Mouse (Mus musculus) limb, embryonic 13.5 days (tissue): Measurements from ENCODE around the gene Gm44805. TPM values are rescaled to one million over a fixed set of nuclear protein-coding genes. Genes with fewer than 3 reads are reported as not detected.
A peak's percentile ranks its signal among the peaks of the same experiment; 100 is the strongest.

Source experiments
- ATAC-seq: fragments of 200-750 bp; cut with Nextera tagmentation; 2 replicates; pipeline ENCODE4 v1.8.0; 2017; ENCODE audit warnings: low read depth, moderate number of reproducible peaks, moderate TSS enrichment; ENCODE audit not compliant: low FRiP score
- H3K27ac ChIP-seq: fragments of 300-500 bp; sonication (generic); 2 replicates; pipeline ENCODE4 v1.5.1; 2015; ENCODE audit warnings: inconsistent platforms, mild to moderate bottlenecking, moderate library complexity
- H3K27me3 ChIP-seq: fragments of 300-500 bp; sonication (generic); 2 replicates; pipeline ENCODE4 v1.6.1; 2015; ENCODE audit warnings: mild to moderate bottlenecking, inconsistent platforms
- H3K36me3 ChIP-seq: fragments of 300-500 bp; sonication (generic); 2 replicates; pipeline ENCODE4 v1.6.1; 2015; ENCODE audit warnings: inconsistent platforms, mild to moderate bottlenecking, moderate library complexity
- H3K4me1 ChIP-seq: fragments of 300-500 bp; sonication (generic); 2 replicates; pipeline ENCODE4 v1.6.1; 2015; ENCODE audit warnings: inconsistent platforms
- H3K4me2 ChIP-seq: fragments of 300-500 bp; sonication (generic); replicated peaks from 2 replicates; pipeline ENCODE4 v1.6.1; 2015; ENCODE audit warnings: inconsistent platforms, mild to moderate bottlenecking, moderate library complexity
- H3K4me3 ChIP-seq: fragments of 300-500 bp; sonication (generic); 2 replicates; pipeline ENCODE4 v1.5.1; 2015; ENCODE audit warnings: moderate library complexity, mild to moderate bottlenecking, inconsistent platforms
- H3K9ac ChIP-seq: fragments of 300-500 bp; sonication (generic); 2 replicates; pipeline ENCODE4 v1.6.1; 2015; ENCODE audit warnings: mild to moderate bottlenecking, inconsistent platforms
- H3K9me3 ChIP-seq: fragments of 300-500 bp; sonication (generic); 2 replicates; pipeline ENCODE4 v1.6.1; 2016; ENCODE audit warnings: inconsistent platforms
- WGBS: fragments of 180-500 bp; shearing (Covaris S2); methylation state at CpG from one replicate; pipeline ENCODE4 v1.1.7; 2015; 5-methylcytosine and 5-hydroxymethylcytosine counted together
- polyA plus RNA-seq: library from polyadenylated mRNA; unstranded; fragments of >200 nt; fragmentation: Nextera tagmentation; extraction: Ambion mirVana; gene quantifications from 2 replicates; pipeline ENCODE4 v1.2.1, GENCODE M21; 2015

The Gm44805 gene
- polyA plus RNA-seq, 1 experiment from 2014 or later: not detected

- H3K27ac ChIP-seq: no peak overlapping the region
- peaks cover 28% of the 10 kb centered on the region for H3K36me3 ChIP-seq
- WGBS: 3% methylated on average over 28 of the region's 28 CpGs
- peak overlapping the region; percentile 40 for H3K4me3 ChIP-seq
- peak overlapping the region; percentile 68 for H3K9ac ChIP-seq
- H3K4me1 ChIP-seq: peaks cover 21% of the 10 kb centered on the region
- no peaks in the 10 kb centered on the region for H3K9me3 ChIP-seq
- peak overlapping the region; percentile 78 for H3K4me2 ChIP-seq
- H3K27me3 ChIP-seq: peaks cover 6% of the 10 kb centered on the region; the same call in 1 of the 2 replicates
- no peak for ATAC-seq
Measured at GRCm38 (mm10) chr7:19697949-19698906, 17.0 kb upstream of the Gm44805 start.

- H3K4me1 ChIP-seq: peaks cover 25% of the 10 kb centered on the region
- H3K36me3 ChIP-seq: peaks cover 11% of the 10 kb centered on the region
- no peaks in the 10 kb centered on the region for H3K9me3 ChIP-seq
- H3K4me3 ChIP-seq: no peak overlapping the region
- no peak for ATAC-seq
- peaks cover 6% of the 10 kb centered on the region; the same call in 1 of the 2 replicates for H3K27me3 ChIP-seq
- H3K27ac ChIP-seq: no peak overlapping the region
- H3K9ac ChIP-seq: no peak overlapping the region
- 93% methylated on average over 34 of the region's 34 CpGs for WGBS
- no peak overlapping the region for H3K4me2 ChIP-seq
Measured at GRCm38 (mm10) chr7:19696336-19696873, 15.2 kb upstream of the Gm44805 start.

GRCm38 (mm10) chr7:19695881-19696280 is 14.7 kb upstream of the Gm44805 start:
- Histone ChIP-seq H3K9ac (no peak overlapping the region), H3K4me2 (no peak overlapping the region), H3K9me3 (no peaks in the 10 kb centered on the region), H3K4me1 (peaks cover 25% of the 10 kb centered on the region), H3K27me3 (peaks cover 6% of the 10 kb centered on the region; the same call in 1 of the 2 replicates), H3K27ac (no peak overlapping the region), H3K36me3 (peaks cover 10% of the 10 kb centered on the region), H3K4me3 (no peak overlapping the region)
- ATAC-seq: no peak
- 85% methylated on average over 6 of the region's 6 CpGs for whole genome bisulfite sequencing

- peaks cover 6% of the 10 kb centered on the region; the same call in 1 of the 2 replicates for H3K27me3 ChIP-seq
- no peak overlapping the region for H3K4me3 ChIP-seq
- peaks cover 25% of the 10 kb centered on the region for H3K4me1 ChIP-seq
- no peak overlapping the region for H3K4me2 ChIP-seq
- H3K27ac ChIP-seq: no peak overlapping the region
- H3K9ac ChIP-seq: no peak overlapping the region
- no peaks in the 10 kb centered on the region for H3K9me3 ChIP-seq
- ATAC-seq: no peak
- peaks cover 10% of the 10 kb centered on the region for H3K36me3 ChIP-seq
- WGBS: 53% methylated on average over 8 of the region's 8 CpGs
Measured at GRCm38 (mm10) chr7:19695213-19695594, 14.0 kb upstream of the Gm44805 start.

- H3K4me2 ChIP-seq: no peak overlapping the region
- ATAC-seq: no peak
- peaks cover 10% of the 10 kb centered on the region for H3K36me3 ChIP-seq
- no peak overlapping the region for H3K27ac ChIP-seq
- no peaks in the 10 kb centered on the region for H3K9me3 ChIP-seq
- no peak overlapping the region for H3K9ac ChIP-seq
- WGBS: 81% methylated on average over 10 of the region's 10 CpGs
- peaks cover 24% of the 10 kb centered on the region for H3K4me1 ChIP-seq
- H3K4me3 ChIP-seq: no peak overlapping the region
- peaks cover 6% of the 10 kb centered on the region; the same call in 1 of the 2 replicates for H3K27me3 ChIP-seq
Measured at GRCm38 (mm10) chr7:19694336-19695212, 13.4 kb upstream of the Gm44805 start.

- Histone ChIP-seq H3K27me3 (peaks cover 6% of the 10 kb centered on the region; the same call in 1 of the 2 replicates), H3K9me3 (no peaks in the 10 kb centered on the region), H3K4me3 (no peak overlapping the region), H3K9ac (no peak overlapping the region), H3K27ac (no peak overlapping the region), H3K4me2 (no peak overlapping the region), H3K4me1 (peaks cover 13% of the 10 kb centered on the region), H3K36me3 (peaks cover 10% of the 10 kb centered on the region)
- ATAC-seq: no peak
- WGBS: 26% methylated on average over 10 of the region's 10 CpGs
Measured at GRCm38 (mm10) chr7:19693421-19693820, 12.2 kb upstream of the Gm44805 start.

- no peak within 1 kb of the TSS for H3K4me3 ChIP-seq
- 45% methylated on average over 28 of the region's 28 CpGs for WGBS
- H3K27ac ChIP-seq: no peak within 1 kb of the TSS
- H3K9ac ChIP-seq: no peak within 1 kb of the TSS
- no peak for ATAC-seq
- H3K4me1 ChIP-seq: peaks cover 7% of the 10 kb centered on the region
- H3K36me3 ChIP-seq: peaks cover 10% of the 10 kb centered on the region
- H3K9me3 ChIP-seq: no peaks in the 10 kb centered on the region
- H3K27me3 ChIP-seq: no peaks in the 10 kb centered on the region
- H3K4me2 ChIP-seq: no peak within 1 kb of the TSS
Measured at GRCm38 (mm10) chr7:19691873-19692865, 10.9 kb upstream of the Gm44805 start, which contains the start of gene Apoc1. Gene Apoc1 (minus strand): TSS chr7:19692660.

GRCm38 (mm10) chr7:19691434-19691833 is 10.2 kb upstream of the Gm44805 start:
- no peak overlapping the region for H3K4me3 ChIP-seq
- H3K4me1 ChIP-seq: peaks cover 11% of the 10 kb centered on the region
- no peak overlapping the region for H3K4me2 ChIP-seq
- ATAC-seq: no peak
- peaks cover 6% of the 10 kb centered on the region for H3K36me3 ChIP-seq
- H3K27me3 ChIP-seq: no peaks in the 10 kb centered on the region
- 80% methylated on average over 6 of the region's 6 CpGs for WGBS
- H3K9me3 ChIP-seq: no peaks in the 10 kb centered on the region
- no peak overlapping the region for H3K27ac ChIP-seq
- no peak overlapping the region for H3K9ac ChIP-seq

- Histone ChIP-seq H3K9ac (no peak overlapping the region), H3K4me2 (no peak overlapping the region), H3K4me3 (no peak overlapping the region), H3K27me3 (no peaks in the 10 kb centered on the region), H3K27ac (no peak overlapping the region), H3K4me1 (peaks cover 11% of the 10 kb centered on the region), H3K9me3 (no peaks in the 10 kb centered on the region), H3K36me3 (peaks cover under 1% of the 10 kb centered on the region; the same call in 1 of the 2 replicates)
- no peak for ATAC-seq
- WGBS: 85% methylated on average over 4 of the region's 4 CpGs
Measured at GRCm38 (mm10) chr7:19690845-19691244, 9.6 kb upstream of the Gm44805 start.

GRCm38 (mm10) chr7:19688611-19689010 is 7.4 kb upstream of the Gm44805 start:
- Histone ChIP-seq H3K27ac (no peak overlapping the region), H3K36me3 (no peaks in the 10 kb centered on the region), H3K9ac (no peak overlapping the region), H3K27me3 (no peaks in the 10 kb centered on the region), H3K4me3 (no peak overlapping the region), H3K9me3 (no peaks in the 10 kb centered on the region), H3K4me1 (peaks cover 15% of the 10 kb centered on the region), H3K4me2 (no peak overlapping the region)
- ATAC-seq: no peak
- 93% methylated on average over 2 of the region's 2 CpGs for whole genome bisulfite sequencing

GRCm38 (mm10) chr7:19688101-19688500 is 6.9 kb upstream of the Gm44805 start:
- Histone ChIP-seq H3K27me3 (no peaks in the 10 kb centered on the region), H3K27ac (no peak overlapping the region), H3K9me3 (no peaks in the 10 kb centered on the region), H3K36me3 (no peaks in the 10 kb centered on the region), H3K4me2 (no peak overlapping the region), H3K4me1 (peaks cover 13% of the 10 kb centered on the region), H3K4me3 (no peak overlapping the region), H3K9ac (no peak overlapping the region)
- ATAC-seq: no peak
- 89% methylated on average over 10 of the region's 10 CpGs for WGBS
